Mouse (Mus musculus) c-Kit-positive CD71-positive TER-119-negative erythroid progenitor cells, embryonic 14.5 days (primary cell): ENCODE measurements around the gene Gm5724.

ENCODE experiments used
- DNase-seq: peaks from one replicate; pipeline ENCODE4 v3.0.0-alpha.2; 2013; ENCODE audit warnings: low read depth

Gm5724 gene

GRCm38 (mm10) chr6:141773710-141774109 lies at the start of gene Gm5724:
TSS of gene Gm5724 (minus strand) at chr6:141773810.
- DNase-seq: no peak

- DNase-seq: no peak
These were observed 24.2 kb upstream of the Gm5724 start for GRCm38 (mm10) chr6:141797837-141798236.

GRCm38 (mm10) chr6:141774476-141774875 lies 866 bp upstream of the Gm5724 start:
- DNase-seq: no peak

- DNase-seq: no peak
These were observed 82.4 kb downstream of the Gm5724 start for GRCm38 (mm10) chr6:141691246-141691645.

- DNase-seq: no peak
These were observed 86.6 kb downstream of the Gm5724 start for GRCm38 (mm10) chr6:141687008-141687407.
